Mouse (Mus musculus) CH12.LX (cell line): ENCODE measurements around the gene Sgpl1. TPM values are rescaled to one million over a fixed set of nuclear protein-coding genes. Genes with fewer than 3 reads are reported as not detected.

Experiments used
- DNase-seq: peaks from one replicate; pipeline ENCODE4 v3.0.0-alpha.2; 2013; ENCODE audit errors: extremely low read depth
- H3K27ac ChIP-seq: 2 replicates; pipeline ENCODE4 v1.5.1; 2012; ENCODE audit warnings: low read depth, mild to moderate bottlenecking, control low read depth, moderate library complexity; ENCODE audit not compliant: insufficient read depth
- H3K27me3 ChIP-seq: replicated peaks from 2 replicates; pipeline ENCODE3; 2012; ENCODE audit warnings: inconsistent platforms
- H3K36me3 ChIP-seq, 2 experiments: replicated peaks in 1 of 2; 2 replicates each; pipeline versions ENCODE3 to v1.6.1; 2012; ENCODE audit warnings: inconsistent platforms in 1 of 2, low read length in 1 of 2, mild to moderate bottlenecking in 1 of 2, mixed read lengths in 1 of 2, moderate library complexity in 1 of 2; ENCODE audit not compliant: control insufficient read depth in 1 of 2, insufficient read depth in 1 of 2
- H3K4me1 ChIP-seq, 2 experiments: 2 replicates each; pipeline ENCODE4 v1.6.1; 2012; ENCODE audit warnings: inconsistent platforms in 1 of 2, moderate library complexity in 1 of 2; ENCODE audit not compliant: insufficient read depth in 2 of 2, control insufficient read depth in 1 of 2
- H3K4me2 ChIP-seq: 2 replicates; pipeline ENCODE4 v1.6.1; 2012; ENCODE audit warnings: low read depth, mild to moderate bottlenecking, control low read depth; ENCODE audit not compliant: poor library complexity, insufficient read depth, severe bottlenecking
- H3K4me3 ChIP-seq, 3 experiments: fragments of 150-350 bp in 1 of 3; sonication (generic) in 1 of 3; replicated peaks in 1 of 3; 2 replicates each; pipeline versions ENCODE3 to v1.5.1; 2011 to 2012; ENCODE audit warnings: low read depth in 2 of 3, low read length in 2 of 3, mild to moderate bottlenecking in 2 of 3, moderate library complexity in 2 of 3, control low read depth in 1 of 3, improper control_type of control experiment in 1 of 3, inconsistent platforms in 1 of 3, mixed read lengths in 1 of 3; ENCODE audit not compliant: poor library complexity in 1 of 3
- H3K79me2 ChIP-seq: replicated peaks from 2 replicates; pipeline ENCODE4 v1.6.1; 2012; ENCODE audit warnings: mild to moderate bottlenecking, moderate library complexity; ENCODE audit not compliant: control insufficient read depth, poor library complexity, insufficient read depth, severe bottlenecking; ENCODE audit errors: extremely low read depth
- H3K9ac ChIP-seq: 2 replicates; pipeline ENCODE4 v1.6.1; 2012; ENCODE audit warnings: low read depth, mild to moderate bottlenecking, control low read depth, moderate library complexity; ENCODE audit not compliant: insufficient read depth
- H3K9me3 ChIP-seq: replicated peaks from 2 replicates; pipeline ENCODE3; 2012; ENCODE audit warnings: low read length, inconsistent platforms, mixed read lengths
- BHLHE40 ChIP-seq: IDR thresholded peaks from 2 replicates; pipeline ENCODE4 v1.6.1; 2011; ENCODE audit warnings: mild to moderate bottlenecking, low read depth, low read length, improper control_type of control experiment
- CHD1 ChIP-seq: IDR thresholded peaks from 2 replicates; pipeline ENCODE4 v1.6.1; 2012; ENCODE audit warnings: low read depth, low read length, improper control_type of control experiment, inconsistent platforms
- CHD2 ChIP-seq: IDR thresholded peaks from 2 replicates; pipeline ENCODE4 v1.6.1; 2011; ENCODE audit warnings: low read length, improper control_type of control experiment
- CTCF ChIP-seq, 2 experiments: IDR thresholded peaks in 1 of 2; conservative IDR thresholded peaks in 1 of 2; 2 replicates each; pipeline ENCODE4 v1.5.1; 2011 to 2012; ENCODE audit warnings: low read depth in 2 of 2, low read length in 2 of 2, improper control_type of control experiment in 1 of 2, inconsistent platforms in 1 of 2, mild to moderate bottlenecking in 1 of 2, moderate library complexity in 1 of 2
- ELF1 ChIP-seq: IDR thresholded peaks from 2 replicates; pipeline ENCODE4 v1.6.1; 2014; ENCODE audit warnings: low read depth, mild to moderate bottlenecking, inconsistent platforms, low read length, improper control_type of control experiment
- EP300 ChIP-seq: IDR thresholded peaks from 2 replicates; pipeline ENCODE4 v1.6.1; 2011; ENCODE audit warnings: low read length, improper control_type of control experiment
- GABPA ChIP-seq: IDR thresholded peaks from 2 replicates; pipeline ENCODE4 v1.6.1; 2012; ENCODE audit warnings: low read depth, low read length, improper control_type of control experiment, inconsistent platforms; ENCODE audit not compliant: insufficient replicate concordance
- IRF4 ChIP-seq: IDR thresholded peaks from 2 replicates; pipeline ENCODE4 v1.6.1; 2014; ENCODE audit warnings: low read depth, mild to moderate bottlenecking, inconsistent platforms, low read length, improper control_type of control experiment
- JUN ChIP-seq: IDR thresholded peaks from 2 replicates; pipeline ENCODE4 v1.6.1; 2011; ENCODE audit warnings: low read depth, mild to moderate bottlenecking, low read length, improper control_type of control experiment, moderate library complexity; ENCODE audit not compliant: insufficient read depth
- JUND ChIP-seq: conservative IDR thresholded peaks from 2 replicates; pipeline ENCODE4 v1.6.1; 2011; ENCODE audit warnings: low read depth, low read length, improper control_type of control experiment
- KAT2A ChIP-seq: IDR thresholded peaks from 2 replicates; pipeline ENCODE4 v1.6.1; 2012; ENCODE audit warnings: low read length, improper control_type of control experiment, inconsistent platforms; ENCODE audit not compliant: insufficient replicate concordance
- MAX ChIP-seq: IDR thresholded peaks from 2 replicates; pipeline ENCODE4 v1.6.1; 2011; ENCODE audit warnings: low read length, improper control_type of control experiment
- MYC ChIP-seq: IDR thresholded peaks from 2 replicates; pipeline ENCODE4 v1.6.1; 2011; ENCODE audit warnings: low read depth, mild to moderate bottlenecking, improper control_type of control experiment, low read length
- NELFE ChIP-seq: IDR thresholded peaks from 2 replicates; pipeline ENCODE4 v1.6.1; 2011; ENCODE audit warnings: low read depth, low read length, improper control_type of control experiment
- NRF1 ChIP-seq: IDR thresholded peaks from 2 replicates; pipeline ENCODE4 v1.6.1; 2014; ENCODE audit warnings: low read depth, mild to moderate bottlenecking, inconsistent platforms, low read length, improper control_type of control experiment, moderate library complexity
- PAX5 ChIP-seq: IDR thresholded peaks from 2 replicates; pipeline ENCODE4 v1.6.1; 2012; ENCODE audit warnings: low read length, inconsistent platforms, mixed read lengths
- RAD21 ChIP-seq: IDR thresholded peaks from 2 replicates; pipeline ENCODE4 v1.6.1; 2011; ENCODE audit warnings: low read depth, mild to moderate bottlenecking, low read length, improper control_type of control experiment, moderate library complexity
- SMC3 ChIP-seq: IDR thresholded peaks from 2 replicates; pipeline ENCODE4 v1.6.1; 2011; ENCODE audit warnings: low read depth, low read length, improper control_type of control experiment
- TCF12 ChIP-seq: IDR thresholded peaks from 2 replicates; pipeline ENCODE4 v1.6.1; 2014; ENCODE audit warnings: low read depth, mild to moderate bottlenecking, inconsistent platforms, low read length, improper control_type of control experiment
- USF1 ChIP-seq: IDR thresholded peaks from 2 replicates; pipeline ENCODE4 v1.6.1; 2014; ENCODE audit warnings: low read depth, mild to moderate bottlenecking, inconsistent platforms, low read length, improper control_type of control experiment
- USF2 ChIP-seq: conservative IDR thresholded peaks from 2 replicates; pipeline ENCODE4 v1.6.1; 2011; ENCODE audit warnings: low read depth, low read length, improper control_type of control experiment
- ZC3H11A ChIP-seq: IDR thresholded peaks from 2 replicates; pipeline ENCODE4 v1.6.1; 2012; ENCODE audit warnings: low read depth, mild to moderate bottlenecking, inconsistent platforms, low read length, improper control_type of control experiment
- ZMIZ1 ChIP-seq: IDR thresholded peaks from 2 replicates; pipeline ENCODE4 v1.6.1; 2012; ENCODE audit warnings: low read depth, mild to moderate bottlenecking, inconsistent platforms, low read length, improper control_type of control experiment
- ZNF384 ChIP-seq: IDR thresholded peaks from 2 replicates; pipeline ENCODE4 v1.6.1; 2012; ENCODE audit warnings: low read depth, low read length, improper control_type of control experiment, inconsistent platforms
- dilution Hi-C: fragments of 300-500 bp; cut with MboI; formaldehyde crosslinking; loops from 2 replicates; pipeline ENCODE4 v1.14.3; 2020; ENCODE audit warnings: low sequenced_read_pairs; ENCODE audit not compliant: extremely low pct_unique_long_range_greater_than_20kb, extremely low pct_ligation_motif_present
- in situ Hi-C: fragments of 300-500 bp; cut with MboI; formaldehyde crosslinking; loops from 3 replicates; pipeline ENCODE4 v1.14.3; 2019; ENCODE audit warnings: low sequenced_read_pairs, low pct_ligation_motif_present, low pct_unique_long_range_greater_than_20kb, mixed read lengths
- polyA plus RNA-seq: library from polyadenylated mRNA; unstranded; fragments of >175 nt; gene quantifications from 2 replicates; pipeline ENCODE4 v1.2.1, GENCODE M21; 2012; ENCODE audit warnings: low read depth; ENCODE audit not compliant: insufficient read length
- total RNA-seq, 2 experiments: library from RNA; depleted of rRNA; stranded (reverse); fragments of 300-350 nt in 1 of 2; fragments of >200 nt in 1 of 2; gene quantifications; 2 replicates each; pipeline ENCODE4 v1.2.3; 2012 to 2014

The Sgpl1 gene
- total and polyA plus RNA-seq, 3 experiments, result 48.3 to 55.4 (median 52.1) TPM

GRCm38 (mm10) chr10:61051993-61052613, 95.4 kb downstream of the Sgpl1 start:
- no peak overlapping the region for H3K4me3 ChIP-seq
- DNase-seq, result peak; percentile 54
- H3K36me3 ChIP-seq, result no peaks in the 10 kb centered on the region
- H3K9me3 ChIP-seq, result peaks cover 14% of the 10 kb centered on the region
- H3K27ac ChIP-seq, result no peak overlapping the region
- H3K9ac ChIP-seq, result no peak overlapping the region
- in situ Hi-C loops (loop anchor here (5.0 kb wide), 1 partner anchor 275 kb away; no protein-coding TSS in a partner anchor), dilution Hi-C loops (loop anchor here (25.0 kb wide), 1 partner anchor 290 kb away; the partner anchor contains the start of gene Slc29a3)
- TF ChIP-seq SMC3 (peak; percentile 87), ZNF384 (no peak), NELFE (peak; percentile 36; the same call in 1 of the 2 replicates), PAX5 (no peak), ELF1 (no peak), BHLHE40 (no peak), CHD2 (no peak), TCF12 (no peak), GABPA (no peak), MAX (no peak), ZMIZ1 (no peak), RAD21 (peak; percentile 90), EP300 (no peak), NRF1 (no peak), CHD1 (no peak), USF1 (no peak), JUND (no peak), KAT2A (no peak), IRF4 (peak; percentile 35; the same call in 1 of the 2 replicates), MYC (no peak), USF2 (no peak), ZC3H11A (peak; percentile 38; the same call in 1 of the 2 replicates), CTCF (conservative IDR thresholded peaks at IDR 0.05 in 1 of 2, IDR thresholded peaks at IDR 0.05 in 1 of 2; ENCODE audit: low read depth in 2 of 2, low read length in 2 of 2) (peak; percentile 90 to 92), JUN (no peak)
- H3K79me2 ChIP-seq, result no peaks in the 10 kb centered on the region
- no peak overlapping the region for H3K4me2 ChIP-seq
- no peaks in the 10 kb centered on the region for H3K4me1 ChIP-seq
- peaks cover 79% of the 10 kb centered on the region for H3K27me3 ChIP-seq

Other genes with a start within 250 kb of the Sgpl1 start
- 34.7 and 36.1 TPM in 2 replicates for gene Pcbd1, start 58.4 kb downstream of the Sgpl1 start, total RNA-seq (2012; rRNA removed)
- gene Pcbd1, start 58.4 kb downstream of the Sgpl1 start, total RNA-seq (2014; rRNA removed), result 16.5 and 19.3 TPM in 2 replicates
- 22.5 and 25.3 TPM in 2 replicates for gene Pcbd1, start 58.4 kb downstream of the Sgpl1 start, polyA plus RNA-seq
- 0.17 TPM in 1 of 2 replicates, not detected in the other for gene Tbata, start 24.3 kb upstream of the Sgpl1 start, total RNA-seq (2012; rRNA removed)
- gene Tbata, start 24.3 kb upstream of the Sgpl1 start, total RNA-seq (2014; rRNA removed), result not detected in 2 replicates
- gene Tbata, start 24.3 kb upstream of the Sgpl1 start, polyA plus RNA-seq, result 0.73 TPM in 1 of 2 replicates, not detected in the other
- gene Adamts14, start 125.7 kb upstream of the Sgpl1 start, total RNA-seq (2012; rRNA removed), result 1.3 and 2.7 TPM in 2 replicates
- 1.2 and 1.4 TPM in 2 replicates for gene Adamts14, start 125.7 kb upstream of the Sgpl1 start, total RNA-seq (2014; rRNA removed)
- 2.0 and 2.5 TPM in 2 replicates for gene Adamts14, start 125.7 kb upstream of the Sgpl1 start, polyA plus RNA-seq
- gene Prf1, start 150.1 kb upstream of the Sgpl1 start, total RNA-seq (2012; rRNA removed), result 0.67 and 0.93 TPM in 2 replicates
- gene Prf1, start 150.1 kb upstream of the Sgpl1 start, total RNA-seq (2014; rRNA removed), result 0.32 and 0.39 TPM in 2 replicates
- 0.38 and 0.43 TPM in 2 replicates for gene Prf1, start 150.1 kb upstream of the Sgpl1 start, polyA plus RNA-seq
- gene Pald1, start 235.8 kb upstream of the Sgpl1 start, total RNA-seq (2012; rRNA removed), result 1.5 and 1.9 TPM in 2 replicates
- 0.93 and 1.5 TPM in 2 replicates for gene Pald1, start 235.8 kb upstream of the Sgpl1 start, total RNA-seq (2014; rRNA removed)
- gene Pald1, start 235.8 kb upstream of the Sgpl1 start, polyA plus RNA-seq, result 2.0 and 2.2 TPM in 2 replicates